Comparison of ENCODE assay signal across 11 mouse cellular contexts in the genomic region with DNA sequence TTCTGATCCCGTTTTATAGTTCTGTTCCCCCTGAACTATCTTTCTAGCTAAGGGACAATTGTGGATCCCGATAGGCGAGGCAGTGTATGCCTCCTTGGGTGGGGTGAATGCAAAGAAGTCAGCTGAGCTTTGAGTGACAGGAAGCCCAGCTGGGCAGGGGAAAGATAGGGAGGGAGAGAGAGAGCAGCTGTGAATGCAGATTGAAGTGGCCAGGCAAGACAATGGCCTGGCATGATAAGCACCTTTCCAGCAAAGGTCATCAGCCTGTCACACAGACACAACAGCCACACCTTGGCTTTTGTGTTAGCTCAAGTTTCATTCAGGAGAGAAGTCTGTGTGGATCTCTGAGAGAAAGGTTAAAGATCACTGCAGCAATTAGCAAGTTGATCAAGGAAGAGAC.
DNase-seq lines count a peak whose midpoint lies in the region; ATAC-seq and TF ChIP-seq lines count a peak whose summit lies in the region.
"Had no signal": no experiment of that assay in that cellular context is flagged by ENCODE, and none has a peak within 500 bp of the region (broad histone marks: within the 10 kb centered on the region; RNA-seq: fewer than 3 reads in every experiment).

No protein-coding gene starts in this region.

- no peak for TF ChIP-seq RAD21 in CH12.LX (IDR thresholded peaks at IDR 0.05; ENCODE audit: low read depth, low read length)

- no peak for TF ChIP-seq POLR2A in CH12.LX (IDR thresholded peaks at IDR 0.05; ENCODE audit: low read depth, low read length)
- TF ChIP-seq POLR2A in brain, embryonic 14.5 days (IDR thresholded peaks at IDR 0.05; ENCODE audit: borderline replicate concordance, extremely low read depth, insufficient read depth, insufficient read length, poor library complexity, severe bottlenecking) = no peak

- H3K4me1 ChIP-seq in hindbrain, embryonic 10.5 days (replicated peaks) = peaks cover 49% of the 10 kb centered on the region
- peaks cover 7% of the 10 kb centered on the region for H3K4me1 ChIP-seq in hindbrain, embryonic 14.5 days (replicated peaks; ENCODE audit: control insufficient read depth, insufficient read depth, low read length)
- peaks cover 10 to 65% of the 10 kb centered on the region in 2 experiments for H3K4me1 ChIP-seq in CH12.LX (ENCODE audit: control insufficient read depth in 1 of 2, insufficient read depth in 2 of 2)
- peaks cover 40% of the 10 kb centered on the region for H3K4me1 ChIP-seq in hindbrain, embryonic 13.5 days (replicated peaks)

- peaks cover 14% of the 10 kb centered on the region; the same call in 1 of the 2 replicates for H3K79me2 ChIP-seq in CH12.LX (replicated peaks; ENCODE audit: control insufficient read depth, extremely low read depth, insufficient read depth, poor library complexity, severe bottlenecking)

- TF ChIP-seq EP300 in CH12.LX (IDR thresholded peaks at IDR 0.05; ENCODE audit: low read length) = no peak; the same call in 1 of the 2 replicates

- dilution Hi-C loops in CH12.LX (cut with MboI; ENCODE audit: extremely low pct_ligation_motif_present, extremely low pct_unique_long_range_greater_than_20kb, low sequenced_read_pairs) = no loop called here

- in situ Hi-C loops in CH12.LX (cut with MboI; ENCODE audit: low pct_ligation_motif_present, low pct_unique_long_range_greater_than_20kb, low sequenced_read_pairs) = no loop called here

- no peak overlapping the region for H3K4me2 ChIP-seq in hindbrain, embryonic 14.5 days (replicated peaks)
- no peak overlapping the region for H3K4me2 ChIP-seq in CH12.LX (ENCODE audit: insufficient read depth, low read depth, poor library complexity, severe bottlenecking)
- no peak overlapping the region for H3K4me2 ChIP-seq in hindbrain, embryonic 13.5 days
- H3K4me2 ChIP-seq: hindbrain, embryonic 15.5 days; lung, embryonic 14.5 days had no signal

- H3K4me3 ChIP-seq in hindbrain, embryonic 10.5 days = no peak overlapping the region
- no peak overlapping the region for H3K4me3 ChIP-seq in hindbrain, embryonic 14.5 days (replicated peaks; ENCODE audit: low read length)
- no peak overlapping the region for H3K4me3 ChIP-seq in CH12.LX (replicated peaks in 1 of 3; ENCODE audit: low read depth in 2 of 3, low read length in 2 of 3, poor library complexity in 1 of 3)
- H3K4me3 ChIP-seq in hindbrain, embryonic 13.5 days = no peak overlapping the region
- H3K4me3 ChIP-seq: hindbrain, embryonic 15.5 days had no signal

- H3K27ac ChIP-seq in hindbrain, embryonic 10.5 days = peak overlapping the region; percentile 77
- H3K27ac ChIP-seq in hindbrain, embryonic 14.5 days = no peak overlapping the region
- no peak overlapping the region for H3K27ac ChIP-seq in CH12.LX (ENCODE audit: insufficient read depth, low read depth)
- H3K27ac ChIP-seq in hindbrain, embryonic 13.5 days = peak overlapping the region; percentile 52

- no peak for TF ChIP-seq CTCF in CH12.LX (conservative IDR thresholded peaks at IDR 0.05 in 1 of 2, IDR thresholded peaks at IDR 0.05 in 1 of 2; ENCODE audit: low read depth in 2 of 2, low read length in 2 of 2)
- TF ChIP-seq CTCF in brain, embryonic 14.5 days (IDR thresholded peaks at IDR 0.05; ENCODE audit: borderline replicate concordance, extremely low read depth, insufficient read depth, insufficient read length) = no peak

- H3K9ac ChIP-seq in hindbrain, embryonic 14.5 days = no peak overlapping the region
- H3K9ac ChIP-seq in CH12.LX (ENCODE audit: insufficient read depth, low read depth) = no peak overlapping the region
- no peak overlapping the region for H3K9ac ChIP-seq in hindbrain, embryonic 13.5 days
- H3K9ac ChIP-seq: hindbrain, embryonic 15.5 days; lung, embryonic 14.5 days had no signal

- ATAC-seq in hindbrain, embryonic 14.5 days (ENCODE audit: low FRiP score) = no peak; the same call in 1 of the 2 replicates
- ATAC-seq in hindbrain, embryonic 13.5 days (ENCODE audit: low FRiP score) = 0 out of 2 replicates have a peak, but pooled peaks have one; percentile 36
- ATAC-seq in erythroblast, adult 5-6 weeks (replicated peaks; ENCODE audit: low FRiP score, poor library complexity, severe bottlenecking) = no peak

- WGBS in hindbrain, embryonic 10.5 days = 13% methylated on average over 3 of the region's 3 CpGs
- 9% methylated on average over 3 of the region's 3 CpGs for WGBS in hindbrain, embryonic 14.5 days
- WGBS in hindbrain, embryonic 13.5 days = 13% methylated on average over 3 of the region's 3 CpGs

- no peaks in the 10 kb centered on the region for H3K27me3 ChIP-seq in hindbrain, embryonic 10.5 days (ENCODE audit: insufficient read depth, poor library complexity, severe bottlenecking)
- no peaks in the 10 kb centered on the region for H3K27me3 ChIP-seq in hindbrain, embryonic 14.5 days (ENCODE audit: control insufficient read depth, insufficient read depth, low read length)
- no peaks in the 10 kb centered on the region for H3K27me3 ChIP-seq in CH12.LX (replicated peaks)
- no peaks in the 10 kb centered on the region for H3K27me3 ChIP-seq in hindbrain, embryonic 13.5 days
- H3K27me3 ChIP-seq: hindbrain, embryonic 15.5 days had no signal

- DNase-seq in hindbrain, embryonic 10.5 days (ENCODE audit: low spot score) = peak; percentile 62
- no peak for DNase-seq in hindbrain, embryonic 14.5 days (ENCODE audit: low spot score)
- DNase-seq in CH12.LX (ENCODE audit: extremely low read depth) = no peak
- DNase-seq in brain, embryonic 14.5 days (ENCODE audit: low read depth) = peak; percentile 61
- DNase-seq in layer of hippocampus, postnatal 10 days (ENCODE audit: low spot score in 2 of 2) = no peak
- DNase-seq in frontal cortex, postnatal 14 days (ENCODE audit: low spot score in 2 of 2) = no peak
- DNase-seq: kidney, postnatal 14 days; lung, embryonic 14.5 days had no signal

- H3K9me3 ChIP-seq in hindbrain, embryonic 10.5 days = no peaks in the 10 kb centered on the region
- no peaks in the 10 kb centered on the region for H3K9me3 ChIP-seq in hindbrain, embryonic 14.5 days (ENCODE audit: control insufficient read depth, low read length)
- H3K9me3 ChIP-seq in CH12.LX (replicated peaks; ENCODE audit: low read length) = no peaks in the 10 kb centered on the region
- no peaks in the 10 kb centered on the region for H3K9me3 ChIP-seq in hindbrain, embryonic 13.5 days
- H3K9me3 ChIP-seq: hindbrain, embryonic 15.5 days had no signal

- H3K36me3 ChIP-seq in hindbrain, embryonic 10.5 days = no peaks in the 10 kb centered on the region
- no peaks in the 10 kb centered on the region for H3K36me3 ChIP-seq in hindbrain, embryonic 14.5 days (replicated peaks; ENCODE audit: control insufficient read depth, insufficient read depth)
- peaks cover 4 to 43% of the 10 kb centered on the region in 2 experiments for H3K36me3 ChIP-seq in CH12.LX (replicated peaks in 1 of 2; ENCODE audit: control insufficient read depth in 1 of 2, insufficient read depth in 1 of 2, low read length in 1 of 2)
- no peaks in the 10 kb centered on the region for H3K36me3 ChIP-seq in hindbrain, embryonic 13.5 days
- H3K36me3 ChIP-seq: hindbrain, embryonic 15.5 days had no signal

TF ChIP-seq in CH12.LX, 34 proteins besides CTCF, POLR2A, EP300 and RAD21:
- TF ChIP-seq BHLHE40 (IDR thresholded peaks at IDR 0.05; ENCODE audit: low read depth, low read length) = 0 out of 2 replicates have a peak, but pooled peaks have one; percentile 28
- no peak for TF ChIP-seq KAT2A (IDR thresholded peaks at IDR 0.05; ENCODE audit: insufficient replicate concordance, low read length)
- no peak for TF ChIP-seq POLR2AphosphoS2 (IDR thresholded peaks at IDR 0.05; ENCODE audit: low read depth, low read length)
- TF ChIP-seq JUN (IDR thresholded peaks at IDR 0.05; ENCODE audit: insufficient read depth, low read depth, low read length) = no peak
- TF ChIP-seq NELFE (IDR thresholded peaks at IDR 0.05; ENCODE audit: low read depth, low read length) = no peak
- peak; percentile 84 for TF ChIP-seq ETS1 (conservative IDR thresholded peaks at IDR 0.05; ENCODE audit: low read depth, low read length)
- TF ChIP-seq TCF12 (IDR thresholded peaks at IDR 0.05; ENCODE audit: low read depth, low read length) = peak; percentile 51; the same call in 1 of the 2 replicates
- peak; percentile 36; the same call in 1 of the 2 replicates for TF ChIP-seq IRF4 (IDR thresholded peaks at IDR 0.05; ENCODE audit: low read depth, low read length)
- TF ChIP-seq JUND (conservative IDR thresholded peaks at IDR 0.05; ENCODE audit: low read depth, low read length) = no peak
- no peak for TF ChIP-seq NRF1 (IDR thresholded peaks at IDR 0.05; ENCODE audit: low read depth, low read length)
- TF ChIP-seq MAZ (IDR thresholded peaks at IDR 0.05; ENCODE audit: low read depth, low read length) = peak; percentile 34; the same call in 1 of the 2 replicates
- TF ChIP-seq SIN3A (IDR thresholded peaks at IDR 0.05; ENCODE audit: low read length) = 0 out of 2 replicates have a peak, but pooled peaks have one; percentile 62
- no peak for TF ChIP-seq UBTF (IDR thresholded peaks at IDR 0.05; ENCODE audit: low read depth, low read length)
- TF ChIP-seq ZNF384 (IDR thresholded peaks at IDR 0.05; ENCODE audit: low read depth, low read length) = no peak
- no peak for TF ChIP-seq MAX (IDR thresholded peaks at IDR 0.05; ENCODE audit: low read length)
- no peak for TF ChIP-seq MYC (IDR thresholded peaks at IDR 0.05; ENCODE audit: low read depth, low read length)
- peak; percentile 13; the same call in 1 of the 2 replicates for TF ChIP-seq USF1 (IDR thresholded peaks at IDR 0.05; ENCODE audit: low read depth, low read length)
- no peak for TF ChIP-seq E2F4 (IDR thresholded peaks at IDR 0.05; ENCODE audit: insufficient replicate concordance, low read depth, low read length)
- no peak for TF ChIP-seq ZMIZ1 (IDR thresholded peaks at IDR 0.05; ENCODE audit: low read depth, low read length)
- TF ChIP-seq USF2 (conservative IDR thresholded peaks at IDR 0.05; ENCODE audit: low read depth, low read length) = no peak
- no peak for TF ChIP-seq HCFC1 (IDR thresholded peaks at IDR 0.05; ENCODE audit: low read depth, low read length)

Comparison
In these comparisons a context has a peak if more than half of its experiments do, and no peak if none do; other contexts are left out.
1. DNase-seq: peak in hindbrain, embryonic 10.5 days (single experiment) and brain, embryonic 14.5 days (single experiment); none in hindbrain, embryonic 14.5 days (single experiment), CH12.LX (single experiment), layer of hippocampus, postnatal 10 days (0 of 2) and frontal cortex, postnatal 14 days (0 of 2).
2. H3K27ac ChIP-seq: peak in hindbrain, embryonic 10.5 days (single experiment) and hindbrain, embryonic 13.5 days (single experiment); none in hindbrain, embryonic 14.5 days (single experiment) and CH12.LX (single experiment).